Mouse (Mus musculus): ENCODE data around the gene Col25a1. TPM values are rescaled to one million over a fixed set of nuclear protein-coding genes. Genes with fewer than 3 reads are reported as not detected.

Gene Col25a1
- polyA plus RNA-seq, 1 experiment from 2014 or later = 3.4 TPM

DNA sequence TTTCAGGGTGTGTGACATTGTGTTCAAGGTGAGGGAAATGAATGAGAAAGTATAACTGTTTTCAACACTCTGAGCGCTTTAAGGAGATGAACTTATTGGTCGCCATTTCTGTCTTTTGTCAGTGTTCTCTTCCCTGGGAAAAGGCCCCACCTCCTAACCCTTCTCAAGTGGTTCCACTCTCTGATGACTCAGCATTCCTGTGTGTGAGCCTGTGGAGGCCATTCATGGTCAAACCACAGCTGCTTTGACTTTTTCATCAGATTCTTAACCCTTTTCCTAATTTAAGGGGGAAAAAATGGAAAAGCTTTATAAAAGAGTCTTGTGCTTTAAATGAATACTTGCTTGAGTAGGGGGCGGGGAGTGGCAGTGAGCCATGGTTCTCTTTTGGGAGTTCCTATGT, 89.5 kb downstream of the Col25a1 start:
- H3K4me2 ChIP-seq = no peak overlapping the region
- H3K9ac ChIP-seq = no peak overlapping the region
- no peak overlapping the region for H3K27ac ChIP-seq
- H3K9me3 ChIP-seq = no peaks in the 10 kb centered on the region
- H3K27me3 ChIP-seq = no peaks in the 10 kb centered on the region
- no peaks in the 10 kb centered on the region for H3K36me3 ChIP-seq
- H3K4me3 ChIP-seq = no peak overlapping the region
- no peaks in the 10 kb centered on the region for H3K4me1 ChIP-seq (replicated peaks)
- ATAC-seq (ENCODE audit: low FRiP score) = no peak
- WGBS = 93% methylated on average over 3 of the region's 3 CpGs

- ATAC-seq (ENCODE audit: low FRiP score) = no peak
- WGBS = 95% methylated on average over 9 of the region's 9 CpGs
- H3K27ac ChIP-seq = no peak overlapping the region
- no peaks in the 10 kb centered on the region for H3K36me3 ChIP-seq
- H3K4me1 ChIP-seq (replicated peaks) = no peaks in the 10 kb centered on the region
- no peak overlapping the region for H3K4me2 ChIP-seq
- H3K27me3 ChIP-seq = no peaks in the 10 kb centered on the region
- H3K4me3 ChIP-seq = no peak overlapping the region
- no peak overlapping the region for H3K9ac ChIP-seq
- no peaks in the 10 kb centered on the region for H3K9me3 ChIP-seq
These were observed 96.9 kb downstream of the Col25a1 start for GRCm38 (mm10) chr3:130228186-130228585.

DNA sequence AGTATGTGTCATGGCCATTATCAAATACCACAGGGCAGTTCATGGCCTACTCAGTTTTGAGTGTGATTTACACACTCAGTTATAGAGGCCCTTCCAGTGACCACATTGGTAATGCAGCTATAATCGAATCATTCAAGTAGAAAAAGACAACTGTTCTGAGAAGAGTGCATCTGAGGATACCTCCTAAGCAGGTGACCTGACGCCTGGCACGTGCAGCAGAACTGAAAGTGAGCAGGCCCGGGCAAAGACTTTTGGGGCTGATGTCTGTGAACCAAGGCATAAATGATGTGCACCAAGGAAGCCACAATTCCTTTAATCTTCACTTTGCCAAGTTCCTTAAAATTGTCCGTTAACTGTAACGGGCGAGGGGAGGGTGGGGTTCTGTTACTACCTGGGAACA, 101.6 kb downstream of the Col25a1 start:
- Histone ChIP-seq H3K4me1 (replicated peaks) (no peaks in the 10 kb centered on the region), H3K27me3 (no peaks in the 10 kb centered on the region), H3K36me3 (no peaks in the 10 kb centered on the region), H3K27ac (no peak overlapping the region), H3K9me3 (no peaks in the 10 kb centered on the region), H3K4me2 (no peak overlapping the region), H3K4me3 (no peak overlapping the region), H3K9ac (no peak overlapping the region)
- no peak for ATAC-seq (ENCODE audit: low FRiP score)
- WGBS = 92% methylated on average over 7 of the region's 7 CpGs

DNA sequence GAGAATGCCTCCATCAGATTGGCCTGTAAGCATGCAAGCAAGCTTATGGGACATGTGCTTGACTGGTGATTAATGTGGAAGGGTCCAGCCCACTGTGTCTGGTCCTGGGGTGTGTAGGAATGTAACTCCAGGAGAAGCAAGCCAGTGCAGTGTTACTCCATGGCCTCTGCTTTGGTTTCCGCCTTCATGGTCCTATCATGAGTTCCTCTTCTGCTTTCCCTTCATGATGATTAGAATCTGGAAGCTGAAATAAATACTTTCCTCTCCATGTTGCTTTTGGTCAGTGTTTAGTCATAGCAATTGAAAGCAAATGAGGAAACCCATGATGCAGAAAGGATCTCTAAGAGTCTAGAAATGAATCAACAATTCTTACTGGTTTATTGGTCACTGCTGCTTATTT, 103.9 kb downstream of the Col25a1 start:
- H3K27me3 ChIP-seq = no peaks in the 10 kb centered on the region
- no peak overlapping the region for H3K4me2 ChIP-seq
- WGBS = 100% methylated on average over 1 of the region's 1 CpGs
- no peak for ATAC-seq (ENCODE audit: low FRiP score)
- no peak overlapping the region for H3K27ac ChIP-seq
- H3K9me3 ChIP-seq = no peaks in the 10 kb centered on the region
- no peaks in the 10 kb centered on the region for H3K4me1 ChIP-seq (replicated peaks)
- no peak overlapping the region for H3K9ac ChIP-seq
- H3K4me3 ChIP-seq = no peak overlapping the region
- no peaks in the 10 kb centered on the region for H3K36me3 ChIP-seq

DNA sequence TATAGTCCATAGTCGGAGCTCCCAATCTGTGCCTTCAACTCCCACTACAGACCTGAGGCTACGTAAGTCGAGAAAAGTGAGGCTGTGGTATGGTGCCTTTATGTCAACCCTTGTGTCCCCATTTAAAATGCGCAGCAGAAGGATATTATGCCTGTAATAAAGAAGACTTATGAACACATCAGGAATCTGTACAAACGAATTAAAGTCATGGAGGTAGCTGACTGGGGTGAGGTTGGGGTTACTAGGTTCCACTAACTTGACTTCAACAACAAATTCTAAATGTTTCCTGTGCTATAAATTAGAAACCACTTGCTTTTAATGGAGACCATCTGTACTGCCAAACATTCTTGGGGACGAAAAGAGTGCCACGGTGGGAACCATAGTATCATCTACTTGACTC, 104.8 kb downstream of the Col25a1 start:
- H3K9me3 ChIP-seq = no peaks in the 10 kb centered on the region
- no peaks in the 10 kb centered on the region for H3K36me3 ChIP-seq
- no peaks in the 10 kb centered on the region for H3K27me3 ChIP-seq
- H3K27ac ChIP-seq = no peak overlapping the region
- H3K4me2 ChIP-seq = no peak overlapping the region
- H3K4me3 ChIP-seq = no peak overlapping the region
- ATAC-seq (ENCODE audit: low FRiP score) = no peak
- H3K4me1 ChIP-seq (replicated peaks) = no peaks in the 10 kb centered on the region
- WGBS = 90% methylated on average over 7 of the region's 7 CpGs
- H3K9ac ChIP-seq = no peak overlapping the region

GRCm38 (mm10) chr3:130237852-130238251, 106.6 kb downstream of the Col25a1 start:
- Histone ChIP-seq H3K36me3 (no peaks in the 10 kb centered on the region), H3K27me3 (no peaks in the 10 kb centered on the region), H3K9me3 (no peaks in the 10 kb centered on the region), H3K4me2 (no peak overlapping the region), H3K27ac (no peak overlapping the region), H3K4me3 (no peak overlapping the region), H3K4me1 (replicated peaks) (peaks cover 5% of the 10 kb centered on the region), H3K9ac (no peak overlapping the region)
- no peak for ATAC-seq (ENCODE audit: low FRiP score)
- WGBS = 77% methylated on average over 1 of the region's 1 CpGs

GRCm38 (mm10) chr3:130241924-130242323, 110.6 kb downstream of the Col25a1 start:
- Histone ChIP-seq H3K9ac (no peak overlapping the region), H3K4me2 (no peak overlapping the region), H3K27me3 (no peaks in the 10 kb centered on the region), H3K4me1 (replicated peaks) (peaks cover 9% of the 10 kb centered on the region), H3K9me3 (no peaks in the 10 kb centered on the region), H3K27ac (no peak overlapping the region), H3K36me3 (no peaks in the 10 kb centered on the region), H3K4me3 (no peak overlapping the region)
- 87% methylated on average over 4 of the region's 4 CpGs for WGBS
- no peak for ATAC-seq (ENCODE audit: low FRiP score)

DNA sequence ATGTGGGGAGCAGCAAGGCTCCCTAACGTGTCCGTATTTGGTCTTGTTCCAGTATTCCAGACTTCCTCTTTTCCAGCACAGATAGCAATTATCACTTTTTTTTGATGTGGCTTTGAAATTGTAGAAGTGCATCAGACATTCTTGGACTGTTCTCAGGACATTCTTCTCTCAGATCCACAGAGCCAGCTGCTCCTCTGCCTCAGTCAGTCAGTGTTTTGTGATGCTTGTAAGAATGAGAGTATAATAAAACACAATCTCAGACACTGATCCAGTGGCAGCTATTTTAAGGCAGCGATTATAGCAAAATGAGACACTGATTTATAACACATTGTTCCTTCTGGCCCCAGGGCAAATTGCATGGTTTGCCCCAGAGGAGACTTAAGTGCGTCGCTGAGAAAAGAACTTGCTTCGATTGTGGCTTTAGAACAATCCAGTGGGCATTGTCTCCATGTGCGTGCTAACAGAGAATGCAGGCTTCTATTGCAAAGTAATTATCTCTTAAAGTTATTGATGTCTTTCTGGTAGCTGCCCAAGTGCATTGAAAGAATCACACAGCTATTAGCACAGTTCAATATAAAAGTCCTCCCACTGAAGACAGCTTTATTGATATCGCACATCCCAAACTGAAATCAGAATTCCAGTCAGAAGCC, 111.5 kb downstream of the Col25a1 start:
- ATAC-seq (ENCODE audit: low FRiP score) = no peak
- Histone ChIP-seq H3K4me3 (no peak overlapping the region), H3K4me1 (replicated peaks) (peaks cover 9% of the 10 kb centered on the region), H3K27me3 (no peaks in the 10 kb centered on the region), H3K9ac (no peak overlapping the region), H3K27ac (peak overlapping the region; percentile 8; the same call in 1 of the 2 replicates), H3K36me3 (no peaks in the 10 kb centered on the region), H3K9me3 (no peaks in the 10 kb centered on the region), H3K4me2 (no peak overlapping the region)
- WGBS = 49% methylated on average over 8 of the region's 8 CpGs

DNA sequence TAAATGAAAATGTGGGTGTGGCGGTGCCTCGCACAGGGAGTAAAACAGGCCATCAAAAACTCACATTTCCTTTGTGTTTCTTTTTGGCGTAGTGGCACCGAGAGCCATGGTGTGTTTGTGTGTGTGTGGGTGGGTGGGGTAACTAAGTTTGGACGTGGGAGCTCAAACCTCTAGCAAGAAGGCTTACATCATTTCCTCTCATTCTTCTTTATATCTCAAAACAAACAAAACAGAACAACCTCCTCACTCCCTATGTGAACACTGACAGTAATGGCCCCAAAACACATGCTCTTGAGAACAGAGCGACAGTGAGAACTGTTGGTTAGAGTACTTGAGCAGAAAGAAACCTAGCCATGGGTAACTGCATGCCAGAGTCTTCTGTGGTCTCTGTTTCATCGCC, 121.1 kb downstream of the Col25a1 start:
- ATAC-seq (ENCODE audit: low FRiP score) = no peak
- WGBS = 87% methylated on average over 7 of the region's 7 CpGs

DNA sequence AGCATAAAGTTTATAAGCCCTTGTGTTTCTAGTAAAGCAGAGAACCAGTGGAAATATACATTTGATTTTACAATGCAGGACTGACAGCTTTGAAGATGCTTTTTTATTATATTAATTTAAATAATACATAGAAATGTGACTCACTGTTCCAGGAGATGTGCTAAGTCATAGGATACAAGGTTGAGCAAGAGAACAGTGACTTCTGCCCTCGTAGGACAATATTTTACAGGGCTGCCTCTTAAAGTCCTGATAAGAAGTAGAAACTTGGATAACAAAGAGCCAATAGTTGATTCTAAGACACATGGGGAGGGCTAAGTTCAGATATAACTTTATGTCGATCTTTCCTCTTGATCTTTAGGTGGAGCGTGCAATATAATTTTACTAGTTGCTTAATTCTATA, 124.8 kb downstream of the Col25a1 start:
- Histone ChIP-seq H3K36me3 (no peaks in the 10 kb centered on the region), H3K9me3 (no peaks in the 10 kb centered on the region), H3K4me3 (no peak overlapping the region), H3K27me3 (no peaks in the 10 kb centered on the region), H3K4me2 (no peak overlapping the region), H3K4me1 (replicated peaks) (no peaks in the 10 kb centered on the region), H3K9ac (no peak overlapping the region), H3K27ac (no peak overlapping the region)
- ATAC-seq (ENCODE audit: low FRiP score) = no peak
- over 99% methylated on average over 3 of the region's 3 CpGs for WGBS

More for the DNA sequence above, 121.1 kb downstream of the Col25a1 start:
- no peaks in the 10 kb centered on the region for H3K4me1 ChIP-seq (replicated peaks)
- no peak overlapping the region for H3K27ac ChIP-seq
- no peaks in the 10 kb centered on the region for H3K27me3 ChIP-seq
- H3K4me2 ChIP-seq = no peak overlapping the region
- no peak overlapping the region for H3K4me3 ChIP-seq
- no peaks in the 10 kb centered on the region for H3K36me3 ChIP-seq
- H3K9ac ChIP-seq = no peak overlapping the region
- H3K9me3 ChIP-seq = no peaks in the 10 kb centered on the region

DNA sequence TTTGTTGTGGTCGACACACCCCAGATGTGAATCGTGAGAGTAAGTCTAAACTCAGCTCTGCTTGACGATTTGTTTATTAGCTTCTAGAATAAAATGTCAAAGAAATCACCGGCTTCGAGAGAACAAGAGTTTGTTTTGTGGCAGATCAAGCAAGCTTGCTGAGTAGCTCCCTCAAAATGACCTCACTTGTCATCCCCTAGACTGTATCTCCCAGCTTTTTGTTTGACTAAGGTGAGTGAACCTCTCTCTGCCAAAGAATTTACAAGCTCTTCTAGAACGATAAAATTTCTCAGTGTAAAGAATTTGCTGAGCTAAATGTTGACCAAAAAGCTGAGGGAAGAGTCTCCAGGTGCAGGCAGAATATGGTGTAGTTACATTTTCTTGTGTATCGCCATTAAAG, 125.3 kb downstream of the Col25a1 start:
- WGBS = 92% methylated on average over 7 of the region's 7 CpGs
- Histone ChIP-seq H3K27ac (no peak overlapping the region), H3K4me1 (replicated peaks) (no peaks in the 10 kb centered on the region), H3K27me3 (no peaks in the 10 kb centered on the region), H3K9me3 (no peaks in the 10 kb centered on the region), H3K9ac (no peak overlapping the region), H3K4me3 (no peak overlapping the region), H3K4me2 (no peak overlapping the region), H3K36me3 (no peaks in the 10 kb centered on the region)
- ATAC-seq (ENCODE audit: low FRiP score) = no peak

GRCm38 (mm10) chr3:130259670-130260069, 128.4 kb downstream of the Col25a1 start:
- no peak overlapping the region for H3K9ac ChIP-seq
- H3K27ac ChIP-seq = no peak overlapping the region
- no peaks in the 10 kb centered on the region for H3K36me3 ChIP-seq
- H3K4me1 ChIP-seq (replicated peaks) = peaks cover 4% of the 10 kb centered on the region; the same call in 1 of the 2 replicates
- H3K4me2 ChIP-seq = no peak overlapping the region
- 95% methylated on average over 2 of the region's 2 CpGs for WGBS
- H3K27me3 ChIP-seq = no peaks in the 10 kb centered on the region
- ATAC-seq (ENCODE audit: low FRiP score) = no peak
- H3K4me3 ChIP-seq = no peak overlapping the region
- H3K9me3 ChIP-seq = no peaks in the 10 kb centered on the region

DNA sequence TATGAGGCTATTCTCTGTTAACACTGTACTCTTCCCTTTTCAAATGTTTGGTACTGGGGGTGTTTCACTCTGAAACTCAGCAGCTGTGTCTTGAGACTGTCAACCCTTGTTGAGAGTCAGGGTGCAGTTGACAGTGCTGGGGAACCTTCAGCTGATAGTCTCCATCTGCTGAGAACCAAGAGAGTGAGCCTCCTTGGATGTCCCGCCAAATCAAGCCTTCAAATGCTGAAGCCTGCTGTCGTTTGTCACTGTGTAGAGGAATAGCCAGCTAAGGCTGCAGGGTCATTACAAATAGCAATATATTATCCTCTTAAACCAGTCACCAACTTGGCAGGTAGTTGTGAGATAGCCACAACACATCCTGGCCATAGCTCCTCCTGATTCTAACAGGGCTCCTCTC, 129.0 kb downstream of the Col25a1 start:
- H3K4me1 ChIP-seq (replicated peaks) = peaks cover 4% of the 10 kb centered on the region; the same call in 1 of the 2 replicates
- no peak overlapping the region for H3K4me3 ChIP-seq
- H3K36me3 ChIP-seq = no peaks in the 10 kb centered on the region
- no peak for ATAC-seq (ENCODE audit: low FRiP score)
- no peaks in the 10 kb centered on the region for H3K27me3 ChIP-seq
- no peak overlapping the region for H3K4me2 ChIP-seq
- no peak overlapping the region for H3K27ac ChIP-seq
- H3K9me3 ChIP-seq = no peaks in the 10 kb centered on the region
- WGBS = 88% methylated on average over 2 of the region's 2 CpGs
- H3K9ac ChIP-seq = no peak overlapping the region

Data from hindbrain, embryonic 13.5 days (tissue).